ENCODE assay signal across 7 mouse cellular contexts in the genomic region with DNA sequence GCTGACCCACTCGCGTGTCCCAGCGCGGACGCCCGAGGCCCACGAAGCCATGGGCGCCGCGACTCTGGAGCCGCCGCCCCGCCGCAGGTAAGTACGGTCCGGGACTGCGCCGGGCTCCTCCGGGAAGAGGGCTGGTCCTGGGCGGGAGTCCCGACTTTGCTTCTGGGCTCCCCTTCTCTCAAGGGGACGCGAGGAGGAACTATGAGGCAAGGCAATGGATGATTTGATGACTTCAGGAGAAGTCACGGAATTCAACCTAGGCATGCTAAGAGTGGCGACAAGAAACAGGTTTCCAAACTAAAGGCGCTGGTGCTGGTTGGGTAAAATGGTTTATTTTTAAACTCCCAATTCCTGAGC. TPM values are rescaled to one million over a fixed set of nuclear protein-coding genes. Genes with fewer than 3 reads are reported as not detected.
DNase-seq lines count a peak whose midpoint lies in the region; ATAC-seq and TF ChIP-seq lines count a peak whose summit lies in the region.

No protein-coding gene starts in this region.

- no peaks in the 10 kb centered on the region for H3K9me3 ChIP-seq in forebrain, embryonic 11.5 days (ENCODE audit: control insufficient read depth, low read length)
- H3K9me3 ChIP-seq in limb, embryonic 10.5 days (replicated peaks) = no peaks in the 10 kb centered on the region
- peaks cover 4% of the 10 kb centered on the region; the same call in 1 of the 2 replicates for H3K9me3 ChIP-seq in neural tube, embryonic 14.5 days (ENCODE audit: control insufficient read depth, low read length)

- H3K4me2 ChIP-seq in forebrain, embryonic 11.5 days (ENCODE audit: low read depth, low read length, severe bottlenecking) = peak overlapping the region; percentile 84
- peak overlapping the region; percentile 97 for H3K4me2 ChIP-seq in neural tube, embryonic 14.5 days (ENCODE audit: low read depth, low read length)

- peak overlapping the region; percentile 93 for H3K9ac ChIP-seq in liver, adult 2 months (ENCODE audit: low read depth, low read length)
- H3K9ac ChIP-seq in forebrain, embryonic 11.5 days (ENCODE audit: low read length) = peak overlapping the region; percentile 43
- H3K9ac ChIP-seq in neural tube, embryonic 14.5 days (replicated peaks; ENCODE audit: low read depth, low read length) = peak overlapping the region; percentile 37

- no peak for DNase-seq in liver, adult 2 months (ENCODE audit: extremely low read depth, low read depth, low spot score)
- no peak for DNase-seq in liver
- no peak for DNase-seq in forebrain, embryonic 11.5 days (ENCODE audit: low spot score)
- DNase-seq in limb, embryonic 10.5 days (ENCODE audit: low spot score) = no peak
- no peak for DNase-seq in adrenal gland, postnatal 4 days (ENCODE audit: low spot score in 2 of 2)
- DNase-seq in left cerebral cortex, adult 18-20 months (ENCODE audit: low spot score in 2 of 2) = no peak

- no peaks in the 10 kb centered on the region; the same call in 1 of the 2 replicates for H3K79me2 ChIP-seq in liver, adult 2 months (ENCODE audit: control insufficient read depth, insufficient read depth, low read length)

- H3K36me3 ChIP-seq in liver, adult 2 months (ENCODE audit: control insufficient read depth, insufficient read depth, low read length) = no peaks in the 10 kb centered on the region
- H3K36me3 ChIP-seq in forebrain, embryonic 11.5 days (ENCODE audit: control insufficient read depth, insufficient read depth, low read length) = no peaks in the 10 kb centered on the region
- no peaks in the 10 kb centered on the region for H3K36me3 ChIP-seq in limb, embryonic 10.5 days
- no peaks in the 10 kb centered on the region for H3K36me3 ChIP-seq in neural tube, embryonic 14.5 days (ENCODE audit: control insufficient read depth, insufficient read depth, low read length)

- TF ChIP-seq CTCF in liver, adult 2 months (IDR thresholded peaks at IDR 0.05; ENCODE audit: low read depth, low read length) = no peak

- peak overlapping the region; percentile 95 for H3K27ac ChIP-seq in liver, adult 2 months (replicated peaks; ENCODE audit: insufficient read depth, low read depth, low read length)
- no peak overlapping the region for H3K27ac ChIP-seq in forebrain, embryonic 11.5 days (ENCODE audit: low read depth, low read length)
- H3K27ac ChIP-seq in limb, embryonic 10.5 days = peak overlapping the region; percentile 82
- H3K27ac ChIP-seq in neural tube, embryonic 14.5 days (ENCODE audit: low read depth, low read length) = no peak overlapping the region

- H3K4me1 ChIP-seq in liver, adult 2 months (ENCODE audit: control insufficient read depth, insufficient read depth, low read length) = peaks cover 11% of the 10 kb centered on the region; the same call in 1 of the 2 replicates
- H3K4me1 ChIP-seq in forebrain, embryonic 11.5 days (replicated peaks; ENCODE audit: control insufficient read depth, insufficient read depth, low read length) = no peaks in the 10 kb centered on the region
- peaks cover 9% of the 10 kb centered on the region for H3K4me1 ChIP-seq in limb, embryonic 10.5 days
- H3K4me1 ChIP-seq in neural tube, embryonic 14.5 days (ENCODE audit: control insufficient read depth, insufficient read depth, low read length) = no peaks in the 10 kb centered on the region

- no peak; the same call in 1 of the 2 replicates for TF ChIP-seq POLR2A in liver, adult 2 months (IDR thresholded peaks at IDR 0.05; ENCODE audit: extremely low read depth, insufficient read depth, low read length)

- under 1% methylated on average over 26 of the region's 26 CpGs for WGBS in liver, adult 2 months
- WGBS in forebrain, embryonic 11.5 days = 2% methylated on average over 26 of the region's 26 CpGs
- 1% methylated on average over 26 of the region's 26 CpGs for WGBS in limb, embryonic 10.5 days
- WGBS in neural tube, embryonic 14.5 days = 1% methylated on average over 26 of the region's 26 CpGs

- H3K27me3 ChIP-seq in liver, adult 2 months (ENCODE audit: control insufficient read depth, insufficient read depth, low read length) = no peaks in the 10 kb centered on the region
- peaks cover 8% of the 10 kb centered on the region; the same call in 1 of the 2 replicates for H3K27me3 ChIP-seq in forebrain, embryonic 11.5 days (ENCODE audit: control insufficient read depth, insufficient read depth, low read length)
- peaks cover 30% of the 10 kb centered on the region for H3K27me3 ChIP-seq in limb, embryonic 10.5 days (ENCODE audit: low read depth, poor library complexity, severe bottlenecking)
- peaks cover 4% of the 10 kb centered on the region; the same call in 1 of the 2 replicates for H3K27me3 ChIP-seq in neural tube, embryonic 14.5 days (ENCODE audit: control insufficient read depth, insufficient read depth, low read length)

- ATAC-seq in forebrain, embryonic 11.5 days (replicated peaks; ENCODE audit: low FRiP score) = no peak
- no peak for ATAC-seq in neural tube, embryonic 14.5 days (ENCODE audit: low read depth)

- peak overlapping the region; percentile 87 for H3K4me3 ChIP-seq in liver, adult 2 months (ENCODE audit: insufficient read depth, low read depth, low read length)
- peak overlapping the region; percentile 45 for H3K4me3 ChIP-seq in forebrain, embryonic 11.5 days (ENCODE audit: low read depth, low read length)
- H3K4me3 ChIP-seq in limb, embryonic 10.5 days = peak overlapping the region; percentile 62
- peak overlapping the region; percentile 51 for H3K4me3 ChIP-seq in neural tube, embryonic 14.5 days (ENCODE audit: low read depth, low read length)

RNA-seq across cellular contexts. Expression of a gene that starts 0.3 kb away (rescaled TPM):
- 20.9 and 23.3 TPM in 2 replicates for total RNA-seq in liver, adult 2 months (2014; rRNA removed)
- 32.2 and 33.5 TPM in 2 replicates for polyA plus RNA-seq in liver, adult 2 months (2012; rRNA removed)
- 0.76 and 0.94 TPM in 2 replicates for polyA plus RNA-seq in forebrain, embryonic 11.5 days (2014; fragmentation: Nextera tagmentation; extraction: Ambion mirVana)
- 1.8 and 3.0 TPM in 2 replicates for polyA plus RNA-seq in limb, embryonic 10.5 days (2016; fragmentation: Nextera tagmentation; extraction: Ambion mirVana)
- polyA plus RNA-seq in neural tube, embryonic 14.5 days (2014; fragmentation: Nextera tagmentation; extraction: Ambion mirVana) = 1.5 and 3.6 TPM in 2 replicates
- total RNA-seq in adrenal gland, postnatal 4 days (2021) = 1 to 10 TPM; 3.5 to 6.6 TPM
- total RNA-seq in left cerebral cortex, adult 18-20 months (2021) = 1 to 10 TPM; 3.0 to 3.5 TPM

Comparison
In these comparisons a context has a peak if more than half of its experiments do, and no peak if none do; other contexts are left out.
1. H3K27ac ChIP-seq: peak in liver, adult 2 months (single experiment) and limb, embryonic 10.5 days (single experiment); none in forebrain, embryonic 11.5 days (single experiment) and neural tube, embryonic 14.5 days (single experiment).
2. H3K9ac ChIP-seq: peak in every context shown above with its lines; median percentile 93 in liver, adult 2 months; 43 in forebrain, embryonic 11.5 days; 37 in neural tube, embryonic 14.5 days.
3. Peak in every context shown above with its lines, with median percentiles within 50 percentile points of each other: H3K4me3 ChIP-seq.